Mouse (Mus musculus) erythroblast, embryonic 14.5 days (primary cell): Measurements from ENCODE around the gene Grn. TPM values are rescaled to one million over a fixed set of nuclear protein-coding genes. Genes with fewer than 3 reads are reported as not detected.

Source experiments
- H3K27me3 ChIP-seq: 2 replicates; pipeline ENCODE4 v1.6.1; 2012; ENCODE audit warnings: inconsistent platforms; ENCODE audit not compliant: control insufficient read depth
- H3K36me3 ChIP-seq: 2 replicates; pipeline ENCODE4 v1.6.1; 2012; ENCODE audit warnings: mild to moderate bottlenecking, inconsistent platforms; ENCODE audit not compliant: control insufficient read depth
- H3K4me1 ChIP-seq: 2 replicates; pipeline ENCODE4 v1.6.1; 2012; ENCODE audit warnings: inconsistent platforms; ENCODE audit not compliant: control insufficient read depth
- H3K4me3 ChIP-seq: replicated peaks from 2 replicates; pipeline ENCODE3; 2012; ENCODE audit warnings: moderate library complexity, mild to moderate bottlenecking, inconsistent platforms
- H3K9me3 ChIP-seq: 2 replicates; pipeline ENCODE4 v1.6.1; 2012; ENCODE audit warnings: low read length, inconsistent platforms, mixed read lengths; ENCODE audit not compliant: control insufficient read depth
- GATA1 ChIP-seq: IDR thresholded peaks from 2 replicates; pipeline ENCODE4 v1.6.1; 2012; ENCODE audit warnings: low read length, inconsistent platforms, mixed read lengths
- TAL1 ChIP-seq: IDR thresholded peaks from 3 replicates; pipeline ENCODE4 v1.6.1; 2012; ENCODE audit warnings: low read length, inconsistent platforms, mixed read lengths
- polyA plus RNA-seq: library from polyadenylated mRNA; stranded (reverse); fragments of >175 nt; gene quantifications from 2 replicates; pipeline ENCODE4 v1.2.3, GENCODE M21; 2012

Grn gene
- polyA plus RNA-seq, 1 experiment: 1.8 TPM

DNA sequence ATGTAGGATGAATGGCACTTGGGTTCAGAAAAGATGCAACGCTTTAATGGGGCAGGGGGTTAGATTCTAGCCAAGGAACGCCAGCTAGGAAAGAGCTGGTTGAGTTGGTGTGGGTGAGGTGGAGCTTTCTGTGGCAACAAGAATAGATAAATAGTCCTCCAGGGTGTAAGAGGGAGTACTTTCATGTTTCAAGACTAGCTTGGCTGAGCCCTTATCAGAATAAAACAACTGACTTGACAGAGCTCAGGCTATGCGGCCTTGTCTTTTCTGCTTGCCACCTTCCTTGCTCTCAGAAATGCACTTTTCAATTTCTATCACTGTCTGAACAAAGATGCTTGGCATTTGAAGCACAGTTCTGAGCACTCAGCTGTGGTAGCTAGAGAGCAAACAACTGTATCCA is 44.9 kb downstream of the Grn start:
- peaks cover 23% of the 10 kb centered on the region for H3K4me1 ChIP-seq
- peaks cover 48% of the 10 kb centered on the region for H3K36me3 ChIP-seq
- TF ChIP-seq GATA1: no peak
- TF ChIP-seq TAL1: no peak
- no peak overlapping the region for H3K4me3 ChIP-seq
- peaks cover 2% of the 10 kb centered on the region; the same call in 1 of the 2 replicates for H3K9me3 ChIP-seq
- H3K27me3 ChIP-seq: no peaks in the 10 kb centered on the region

GRCm38 (mm10) chr11:102478671-102479070 is 48.6 kb downstream of the Grn start:
- peaks cover 79% of the 10 kb centered on the region for H3K36me3 ChIP-seq
- H3K4me3 ChIP-seq: no peak overlapping the region
- H3K9me3 ChIP-seq: peaks cover 4% of the 10 kb centered on the region; the same call in 1 of the 2 replicates
- TF ChIP-seq TAL1 (no peak), GATA1 (no peak)
- H3K27me3 ChIP-seq: no peaks in the 10 kb centered on the region
- peaks cover 13% of the 10 kb centered on the region for H3K4me1 ChIP-seq

DNA sequence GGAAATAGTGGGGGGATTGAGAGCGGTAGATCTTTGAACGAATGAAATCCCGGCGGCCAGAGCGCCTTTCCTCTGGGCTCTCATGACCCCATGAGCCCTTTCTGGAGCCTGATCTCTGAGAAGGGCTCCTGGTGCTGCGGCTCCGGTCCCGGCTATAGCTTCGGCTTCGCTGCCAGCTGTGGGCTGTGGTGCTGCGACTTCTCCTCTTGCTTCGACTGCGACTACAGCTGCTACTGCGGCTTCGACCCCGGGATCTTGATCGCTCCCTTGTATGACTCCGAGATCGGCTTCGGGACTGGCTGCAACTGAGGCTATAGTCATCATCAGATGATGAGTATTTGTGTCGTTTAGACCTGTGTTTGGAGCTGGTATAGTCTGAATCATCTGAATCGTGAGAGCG is 49.5 kb downstream of the Grn start:
- no peak for TF ChIP-seq GATA1
- TF ChIP-seq TAL1: no peak
- H3K27me3 ChIP-seq: no peaks in the 10 kb centered on the region
- H3K4me1 ChIP-seq: peaks cover 12% of the 10 kb centered on the region
- H3K36me3 ChIP-seq: peaks cover 81% of the 10 kb centered on the region
- H3K9me3 ChIP-seq: peaks cover 4% of the 10 kb centered on the region; the same call in 1 of the 2 replicates
- no peak overlapping the region for H3K4me3 ChIP-seq

DNA sequence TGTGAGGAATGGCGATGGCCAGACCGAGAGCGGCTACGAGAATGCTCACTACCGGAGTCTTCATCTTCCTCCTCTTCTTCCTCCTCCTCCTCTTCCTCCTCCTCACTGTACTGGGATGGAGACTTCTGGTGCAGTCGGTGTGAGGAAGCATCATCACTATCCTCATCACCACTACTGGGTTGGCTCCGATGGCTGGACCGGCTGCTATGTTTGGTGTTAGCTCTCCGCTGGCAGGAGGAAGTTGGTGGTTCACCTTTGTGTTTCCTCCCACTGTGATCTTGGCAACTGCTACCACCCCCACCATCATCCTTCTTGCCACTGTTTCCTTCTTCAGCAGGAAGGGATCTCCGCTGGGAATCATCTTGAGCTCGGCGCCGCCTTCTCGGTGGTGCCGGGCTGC is 50.0 kb downstream of the Grn start:
- H3K36me3 ChIP-seq: peaks cover 83% of the 10 kb centered on the region
- no peaks in the 10 kb centered on the region for H3K27me3 ChIP-seq
- peaks cover 8% of the 10 kb centered on the region for H3K4me1 ChIP-seq
- H3K9me3 ChIP-seq: peaks cover 4% of the 10 kb centered on the region; the same call in 1 of the 2 replicates
- TF ChIP-seq GATA1: no peak
- TF ChIP-seq TAL1: no peak
- no peak overlapping the region for H3K4me3 ChIP-seq

DNA sequence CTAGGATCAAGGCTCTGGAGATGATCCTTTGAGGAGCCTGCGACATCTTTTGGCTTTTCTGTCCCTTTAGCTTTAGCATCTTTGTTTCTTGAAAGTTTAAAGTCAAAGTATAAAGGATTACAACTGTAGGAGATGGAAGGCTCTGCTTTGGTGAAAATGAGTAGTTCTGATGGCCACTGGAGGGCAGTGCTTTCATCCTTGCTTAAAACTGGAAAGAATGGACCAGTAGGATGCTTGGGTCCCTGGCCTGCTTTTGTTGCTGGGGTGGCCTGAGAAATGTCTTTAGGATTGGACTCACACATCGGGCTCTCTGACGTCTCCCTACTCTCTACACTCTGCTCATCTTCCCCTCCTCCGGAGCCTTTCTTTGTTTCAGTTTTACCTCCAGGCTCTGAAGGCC is 50.8 kb downstream of the Grn start:
- peaks cover 2% of the 10 kb centered on the region; the same call in 1 of the 2 replicates for H3K4me1 ChIP-seq
- TF ChIP-seq GATA1 (no peak), TAL1 (no peak)
- H3K36me3 ChIP-seq: peaks cover 84% of the 10 kb centered on the region
- no peak overlapping the region for H3K4me3 ChIP-seq
- peaks cover 4% of the 10 kb centered on the region; the same call in 1 of the 2 replicates for H3K9me3 ChIP-seq
- H3K27me3 ChIP-seq: no peaks in the 10 kb centered on the region

GRCm38 (mm10) chr11:102481779-102482178 is 51.7 kb downstream of the Grn start:
- no peak overlapping the region for H3K4me3 ChIP-seq
- peaks cover 4% of the 10 kb centered on the region; the same call in 1 of the 2 replicates for H3K9me3 ChIP-seq
- peaks cover 87% of the 10 kb centered on the region for H3K36me3 ChIP-seq
- TF ChIP-seq TAL1 (no peak), GATA1 (no peak)
- H3K27me3 ChIP-seq: no peaks in the 10 kb centered on the region
- no peaks in the 10 kb centered on the region for H3K4me1 ChIP-seq

Other genes starting within 250 kb of the Grn start
- 8.9 TPM in 2 replicates for gene Lsm12, start 245.0 kb upstream of the Grn start, polyA plus RNA-seq
- gene G6pc3, start 240.7 kb upstream of the Grn start, polyA plus RNA-seq: 0.30 and 0.50 TPM in 2 replicates
- 4.3 and 6.3 TPM in 2 replicates for gene Hdac5, start 200.1 kb upstream of the Grn start, polyA plus RNA-seq
- gene BC030867, start 181.4 kb upstream of the Grn start, polyA plus RNA-seq: 0.50 and 1.6 TPM in 2 replicates
- 0.01 and 0.02 TPM in 2 replicates for gene Asb16, start 161.6 kb upstream of the Grn start, polyA plus RNA-seq
- gene Tmub2, start 145.4 kb upstream of the Grn start, polyA plus RNA-seq: 8.1 and 8.9 TPM in 2 replicates
- gene Atxn7l3, start 133.7 kb upstream of the Grn start, polyA plus RNA-seq: 4.5 and 6.0 TPM in 2 replicates
- 10.3 and 12.3 TPM in 2 replicates for gene Ubtf, start 110.6 kb upstream of the Grn start, polyA plus RNA-seq
- 575 and 672 TPM in 2 replicates for gene Slc4a1, start 64.1 kb upstream of the Grn start, polyA plus RNA-seq
- 1.8 and 2.1 TPM in 2 replicates for gene Rundc3a, start 36.9 kb upstream of the Grn start, polyA plus RNA-seq
- 579 and 725 TPM in 2 replicates for gene Slc25a39, start 22.4 kb upstream of the Grn start, polyA plus RNA-seq
- gene Fam171a2, start 17.4 kb downstream of the Grn start, polyA plus RNA-seq: 0.01 and 0.02 TPM in 2 replicates
- gene Itga2b, start 39.8 kb downstream of the Grn start, polyA plus RNA-seq: 1.7 and 2.4 TPM in 2 replicates
- gene Gpatch8, start 126.1 kb downstream of the Grn start, polyA plus RNA-seq: 1.1 and 1.4 TPM in 2 replicates
- not detected in 2 replicates for gene Gm11627, start 149.1 kb downstream of the Grn start, polyA plus RNA-seq
- gene Fzd2, start 174.1 kb downstream of the Grn start, polyA plus RNA-seq: 0.03 TPM in 1 of 2 replicates, not detected in the other
- not detected in 2 replicates for gene Meioc, start 233.4 kb downstream of the Grn start, polyA plus RNA-seq